Mouse (Mus musculus) stomach, embryonic 16.5 days (tissue): Measurements from ENCODE around the gene Fstl4. TPM values are rescaled to one million over a fixed set of nuclear protein-coding genes. Genes with fewer than 3 reads are reported as not detected.
"Not testable (repeated sequence)": the region's sequence is repeated elsewhere in the genome, so short reads cannot be mapped to it uniquely, and the experiment has no call there.

ENCODE experiments used
- ATAC-seq: fragments of 200-750 bp; cut with Nextera tagmentation; 2 replicates; pipeline ENCODE4 v1.8.0; 2017; ENCODE audit warnings: moderate number of reproducible peaks, moderate TSS enrichment; ENCODE audit not compliant: insufficient read depth, low FRiP score
- H3K27ac ChIP-seq: fragments of 300-500 bp; sonication (generic); 2 replicates; pipeline ENCODE4 v1.5.1; 2014; ENCODE audit warnings: low read length
- H3K27me3 ChIP-seq: fragments of 300-500 bp; sonication (generic); 2 replicates; pipeline ENCODE4 v1.6.1; 2014; ENCODE audit warnings: low read length, control low read depth, mixed read lengths; ENCODE audit not compliant: control insufficient read depth, insufficient read depth
- H3K36me3 ChIP-seq: fragments of 300-500 bp; sonication (generic); 2 replicates; pipeline ENCODE4 v1.6.1; 2014; ENCODE audit warnings: low read length; ENCODE audit not compliant: control insufficient read depth, insufficient read depth
- H3K4me1 ChIP-seq: fragments of 300-500 bp; sonication (generic); 2 replicates; pipeline ENCODE4 v1.6.1; 2014; ENCODE audit warnings: low read length, control low read depth, mixed read lengths; ENCODE audit not compliant: control insufficient read depth, insufficient read depth
- H3K4me2 ChIP-seq: fragments of 300-500 bp; sonication (generic); 2 replicates; pipeline ENCODE4 v1.6.1; 2014; ENCODE audit warnings: low read depth, low read length, mixed read lengths
- H3K4me3 ChIP-seq: fragments of 300-500 bp; sonication (generic); replicated peaks from 2 replicates; pipeline ENCODE4 v1.5.1; 2014; ENCODE audit warnings: mild to moderate bottlenecking, low read length
- H3K9ac ChIP-seq: fragments of 300-500 bp; sonication (generic); 2 replicates; pipeline ENCODE4 v1.6.1; 2014; ENCODE audit warnings: low read length
- H3K9me3 ChIP-seq: fragments of 300-500 bp; sonication (generic); replicated peaks from 2 replicates; pipeline ENCODE4 v1.6.1; 2016; ENCODE audit warnings: low read length, control low read depth; ENCODE audit not compliant: control insufficient read depth
- WGBS: fragments of 180-500 bp; shearing (Covaris S2); extraction: QIAGEN DNeasy Blood & Tissue Kit; methylation state at CpG from one replicate; pipeline ENCODE4 v1.1.7; 2014; 5-methylcytosine and 5-hydroxymethylcytosine counted together
- polyA plus RNA-seq: library from polyadenylated mRNA; unstranded; fragments of >200 nt; fragmentation: Nextera tagmentation; extraction: Ambion mirVana; gene quantifications from 2 replicates; pipeline ENCODE4 v1.2.1, GENCODE M21; 2015

The Fstl4 gene
- polyA plus RNA-seq, 1 experiment from 2014 or later, result 2.1 TPM

DNA sequence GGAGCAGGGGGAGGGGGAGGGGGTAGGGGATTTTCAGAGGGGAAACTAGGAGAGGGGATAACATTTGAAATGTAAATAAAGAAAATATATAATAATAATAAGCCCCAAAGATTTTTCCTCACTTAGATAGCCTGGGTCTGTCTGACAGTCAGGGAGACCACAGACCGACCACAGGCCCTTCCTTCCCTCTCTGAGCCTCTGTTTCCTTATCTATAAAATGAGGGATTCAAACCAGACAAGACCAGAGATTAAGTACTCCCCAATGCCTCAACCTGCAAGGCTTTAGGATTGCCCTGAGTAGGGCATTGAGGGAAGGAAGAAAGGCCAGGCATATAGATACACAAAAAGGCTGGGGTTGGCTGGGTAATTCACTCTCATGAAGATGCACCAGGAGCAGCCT is 307.2 kb downstream of the Fstl4 start:
- ATAC-seq, result no peak
- H3K36me3 ChIP-seq, result no peaks in the 10 kb centered on the region
- no peaks in the 10 kb centered on the region for H3K27me3 ChIP-seq
- H3K4me3 ChIP-seq, result no peak overlapping the region
- no peak overlapping the region for H3K4me2 ChIP-seq
- H3K9ac ChIP-seq, result no peak overlapping the region
- no peak overlapping the region for H3K27ac ChIP-seq
- no peaks in the 10 kb centered on the region for H3K4me1 ChIP-seq
- 58% methylated on average over 1 of the region's 1 CpGs for WGBS
- no peaks in the 10 kb centered on the region for H3K9me3 ChIP-seq

GRCm38 (mm10) chr11:53077641-53078040 is 313.2 kb downstream of the Fstl4 start:
- Histone ChIP-seq H3K4me1 (no peaks in the 10 kb centered on the region), H3K27me3 (no peaks in the 10 kb centered on the region), H3K9me3 (no peaks in the 10 kb centered on the region), H3K9ac (no peak overlapping the region), H3K4me2 (no peak overlapping the region), H3K4me3 (no peak overlapping the region), H3K36me3 (no peaks in the 10 kb centered on the region), H3K27ac (no peak overlapping the region)
- no peak for ATAC-seq
- 75% methylated on average over 7 of the region's 7 CpGs for WGBS

GRCm38 (mm10) chr11:53078419-53079334 is 314.2 kb downstream of the Fstl4 start:
- ATAC-seq, result no peak
- Histone ChIP-seq H3K9ac (no peak overlapping the region), H3K9me3 (no peaks in the 10 kb centered on the region), H3K4me1 (no peaks in the 10 kb centered on the region), H3K27ac (no peak overlapping the region), H3K4me3 (no peak overlapping the region), H3K36me3 (no peaks in the 10 kb centered on the region), H3K27me3 (no peaks in the 10 kb centered on the region), H3K4me2 (no peak overlapping the region)
- 62% methylated on average over 7 of the region's 7 CpGs for WGBS

GRCm38 (mm10) chr11:53081310-53081709 is 316.9 kb downstream of the Fstl4 start:
- H3K4me1 ChIP-seq, result no peaks in the 10 kb centered on the region
- no peaks in the 10 kb centered on the region for H3K36me3 ChIP-seq
- no peak overlapping the region for H3K4me2 ChIP-seq
- no peaks in the 10 kb centered on the region for H3K9me3 ChIP-seq
- H3K4me3 ChIP-seq, result no peak overlapping the region
- H3K9ac ChIP-seq, result no peak overlapping the region
- no peak for ATAC-seq
- 74% methylated on average over 6 of the region's 6 CpGs for WGBS
- H3K27ac ChIP-seq, result no peak overlapping the region
- no peaks in the 10 kb centered on the region for H3K27me3 ChIP-seq

DNA sequence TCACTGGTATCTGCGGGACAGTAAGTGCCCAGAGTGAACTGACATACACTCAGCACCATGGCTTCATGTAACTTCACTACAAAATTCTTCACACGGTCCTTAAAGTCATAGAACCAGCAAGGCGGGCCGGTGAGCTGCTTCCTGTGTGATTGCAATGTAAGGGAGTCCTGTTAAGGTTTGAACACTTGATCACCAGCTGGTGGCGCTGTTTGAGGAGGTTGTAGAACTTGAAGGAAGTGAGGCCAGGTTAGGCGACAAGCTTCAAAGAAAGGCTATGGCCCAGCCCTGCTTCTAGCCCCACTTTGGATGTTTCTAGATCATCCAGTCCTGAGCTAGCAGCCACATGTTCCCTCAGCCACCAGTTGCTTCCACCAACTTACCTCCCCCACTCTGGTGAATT is 320.9 kb downstream of the Fstl4 start:
- Histone ChIP-seq H3K9ac (no peak overlapping the region), H3K36me3 (no peaks in the 10 kb centered on the region), H3K27ac (no peak overlapping the region), H3K4me2 (no peak overlapping the region), H3K4me1 (no peaks in the 10 kb centered on the region), H3K4me3 (no peak overlapping the region), H3K27me3 (no peaks in the 10 kb centered on the region), H3K9me3 (no peaks in the 10 kb centered on the region)
- no peak for ATAC-seq
- 76% methylated on average over 6 of the region's 6 CpGs for WGBS

GRCm38 (mm10) chr11:53085858-53086565 is 321.6 kb downstream of the Fstl4 start:
- no peak overlapping the region for H3K4me3 ChIP-seq
- H3K27ac ChIP-seq, result no peak overlapping the region
- no peak overlapping the region for H3K4me2 ChIP-seq
- H3K4me1 ChIP-seq, result no peaks in the 10 kb centered on the region
- H3K36me3 ChIP-seq, result no peaks in the 10 kb centered on the region
- no peak overlapping the region for H3K9ac ChIP-seq
- ATAC-seq, result no peak
- no peaks in the 10 kb centered on the region for H3K9me3 ChIP-seq
- 77% methylated on average over 9 of the region's 9 CpGs for WGBS
- no peaks in the 10 kb centered on the region for H3K27me3 ChIP-seq

GRCm38 (mm10) chr11:53087896-53088295 is 323.5 kb downstream of the Fstl4 start:
- not testable (repeated sequence) for H3K9ac ChIP-seq, H3K4me3 ChIP-seq, H3K9me3 ChIP-seq, H3K4me1 ChIP-seq, H3K36me3 ChIP-seq, H3K27ac ChIP-seq, H3K4me2 ChIP-seq, ATAC-seq, H3K27me3 ChIP-seq
- WGBS, result 81% methylated on average over 3 of the region's 3 CpGs

DNA sequence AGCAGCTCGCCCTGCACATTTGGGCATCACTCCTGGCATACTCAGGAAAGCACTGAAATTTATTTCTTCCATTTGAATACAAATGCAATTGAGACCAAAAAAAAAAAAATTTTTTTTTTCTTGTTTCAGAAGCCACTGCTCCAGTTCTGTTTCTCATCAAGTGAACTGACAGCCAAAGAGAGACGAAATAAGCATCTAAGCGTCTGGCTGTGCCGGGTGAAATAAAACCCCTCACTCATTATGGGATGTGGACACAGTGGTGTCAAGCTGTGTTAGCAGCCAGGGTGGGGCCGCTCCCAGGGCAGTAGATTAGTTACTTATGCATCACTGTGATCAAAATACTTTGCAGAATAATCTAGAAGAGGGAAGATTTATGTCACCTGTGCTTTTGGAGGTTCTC is 327.2 kb downstream of the Fstl4 start:
- Histone ChIP-seq H3K4me2 (no peak overlapping the region), H3K9me3 (no peaks in the 10 kb centered on the region), H3K36me3 (no peaks in the 10 kb centered on the region), H3K4me1 (no peaks in the 10 kb centered on the region), H3K27me3 (no peaks in the 10 kb centered on the region), H3K4me3 (no peak overlapping the region), H3K27ac (no peak overlapping the region), H3K9ac (no peak overlapping the region)
- ATAC-seq, result no peak
- 33% methylated on average over 5 of the region's 5 CpGs for WGBS

DNA sequence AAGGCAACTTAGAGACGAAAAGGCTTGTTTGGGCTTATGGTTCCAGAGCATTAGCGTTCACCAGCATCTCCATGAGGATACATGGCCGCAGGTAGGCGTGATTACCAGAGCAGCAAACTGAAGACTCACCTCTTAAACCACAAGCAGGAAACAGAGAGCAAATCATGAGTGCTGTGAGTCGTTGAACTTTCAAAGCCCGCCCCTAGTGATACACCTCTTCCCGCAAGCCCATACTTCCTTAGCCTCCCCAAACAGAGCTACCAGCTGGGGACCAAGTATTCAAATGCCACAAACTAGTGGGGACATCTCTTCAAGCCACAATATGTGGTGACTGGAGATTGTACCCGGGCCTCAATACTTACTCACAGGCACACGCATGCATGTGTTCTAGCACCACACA is 332.4 kb downstream of the Fstl4 start:
- H3K9ac ChIP-seq, result no peak overlapping the region
- H3K4me2 ChIP-seq, result no peak overlapping the region
- peaks cover 10% of the 10 kb centered on the region; the same call in 1 of the 2 replicates for H3K4me1 ChIP-seq
- H3K4me3 ChIP-seq, result no peak overlapping the region
- no peaks in the 10 kb centered on the region for H3K27me3 ChIP-seq
- H3K9me3 ChIP-seq, result no peaks in the 10 kb centered on the region
- 78% methylated on average over 9 of the region's 9 CpGs for WGBS
- H3K36me3 ChIP-seq, result no peaks in the 10 kb centered on the region
- no peak overlapping the region for H3K27ac ChIP-seq
- ATAC-seq, result no peak
